Mouse (Mus musculus): ENCODE results near the gene Mon1a. TPM values are rescaled to one million over a fixed set of nuclear protein-coding genes. Genes with fewer than 3 reads are reported as not detected.

The Mon1a gene
- total RNA-seq, 2 experiments from 2014 or later = 6.1 TPM

DNA sequence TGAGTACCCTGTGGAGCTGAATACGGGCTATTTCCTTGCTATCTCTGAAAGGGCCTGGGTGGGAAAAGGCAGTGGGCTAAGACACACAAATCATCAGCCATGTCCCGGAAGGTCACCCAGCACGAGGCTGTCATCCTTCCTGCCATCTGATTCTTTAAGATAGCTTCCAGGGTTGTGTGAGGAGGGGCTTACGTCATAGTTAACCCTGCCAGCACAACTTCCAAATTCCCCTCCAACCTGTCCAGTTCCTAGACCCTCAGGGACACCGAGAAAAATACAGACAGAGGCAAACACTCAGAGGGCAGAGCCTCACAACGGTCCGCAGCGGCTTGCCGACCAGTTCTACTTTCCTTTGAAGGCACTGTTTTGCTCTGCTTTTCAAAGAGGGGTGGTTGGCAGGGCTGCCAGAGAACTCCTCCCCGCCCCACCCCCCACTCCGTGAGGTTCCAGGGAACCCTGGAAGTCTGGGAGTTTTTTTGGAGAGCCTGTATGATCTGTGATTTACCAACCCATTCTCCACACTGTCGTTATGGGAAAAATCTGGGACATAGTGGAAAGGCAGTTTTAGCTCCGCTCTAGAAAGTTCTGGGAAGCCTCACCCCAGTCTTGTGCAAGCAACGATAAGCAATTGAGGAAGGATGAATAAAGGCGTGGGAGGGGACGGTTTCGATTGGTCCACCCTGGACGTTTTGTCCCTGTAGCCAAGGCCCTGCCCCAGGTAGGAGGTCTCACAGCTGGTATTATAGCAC lies 20.6 kb downstream of the Mon1a start:
- peak; percentile 35 for DNase-seq

DNA sequence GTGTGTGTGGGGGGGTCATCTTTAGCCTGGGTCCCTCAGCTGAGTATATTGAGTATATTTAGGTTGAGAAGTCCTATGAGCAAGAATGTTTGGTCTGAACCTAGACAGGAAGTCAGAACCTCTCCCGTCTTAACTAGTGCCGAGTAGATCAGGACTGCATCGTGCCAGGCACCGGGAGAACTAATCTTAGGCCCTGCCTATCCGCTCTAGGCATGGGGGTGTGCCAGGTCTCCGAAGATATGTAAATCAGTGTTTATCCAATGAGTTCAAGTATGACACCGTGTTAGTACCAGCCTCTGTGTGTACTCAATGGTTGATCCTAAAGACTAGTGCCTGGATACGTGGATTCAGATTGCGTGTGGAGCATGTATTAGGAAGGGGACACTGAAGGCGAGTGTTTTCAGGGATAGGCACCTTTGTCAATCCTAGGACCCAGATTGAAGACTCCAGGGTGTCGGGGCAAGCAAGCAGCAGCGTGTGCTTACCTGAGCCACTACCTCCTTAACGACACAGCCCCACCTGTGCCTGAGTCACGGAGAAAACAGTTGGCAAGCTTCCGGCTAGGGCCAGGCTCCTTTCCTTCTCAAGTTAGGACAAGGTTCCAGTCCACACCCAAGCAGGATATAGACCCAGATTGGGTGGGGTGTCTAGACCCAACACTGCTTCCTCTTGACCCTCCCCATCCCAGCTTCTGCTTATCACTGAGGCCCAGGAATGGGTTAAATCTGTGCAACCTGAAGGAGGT lies 22.2 kb downstream of the Mon1a start:
- DNase-seq = no peak

DNA sequence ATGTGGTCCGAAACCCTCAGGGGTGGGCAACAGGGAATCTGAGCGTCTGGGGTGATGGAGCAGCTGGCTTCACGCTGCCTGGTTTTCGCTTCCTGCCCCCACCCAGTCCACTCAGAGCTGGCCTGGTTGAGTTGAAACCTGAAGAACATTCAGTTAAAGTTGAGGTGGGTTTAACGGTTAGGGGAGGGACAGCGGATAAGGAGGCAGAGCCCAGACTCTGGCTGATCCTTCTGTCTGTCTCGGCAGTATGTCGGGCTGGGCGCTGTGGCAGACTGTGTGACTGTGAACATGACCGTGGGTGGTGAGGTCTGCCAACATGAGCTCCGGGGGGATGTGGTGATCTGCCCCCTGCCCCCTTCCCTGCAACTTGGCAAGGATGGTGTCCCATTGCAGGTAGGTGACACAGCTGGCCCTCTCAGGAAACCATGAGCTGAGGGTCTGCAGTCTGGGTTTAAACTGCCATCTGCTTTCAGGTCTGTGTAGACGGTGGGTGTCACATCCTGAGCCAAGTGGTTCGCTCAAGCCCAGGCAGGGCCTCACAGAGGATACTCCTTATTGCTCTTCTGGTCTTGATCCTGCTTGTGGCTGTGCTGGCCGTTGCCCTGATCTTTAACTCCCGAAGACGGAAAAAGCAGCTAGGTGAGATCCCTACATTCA lies 26.9 kb downstream of the Mon1a start:
- DNase-seq = no peak

DNA sequence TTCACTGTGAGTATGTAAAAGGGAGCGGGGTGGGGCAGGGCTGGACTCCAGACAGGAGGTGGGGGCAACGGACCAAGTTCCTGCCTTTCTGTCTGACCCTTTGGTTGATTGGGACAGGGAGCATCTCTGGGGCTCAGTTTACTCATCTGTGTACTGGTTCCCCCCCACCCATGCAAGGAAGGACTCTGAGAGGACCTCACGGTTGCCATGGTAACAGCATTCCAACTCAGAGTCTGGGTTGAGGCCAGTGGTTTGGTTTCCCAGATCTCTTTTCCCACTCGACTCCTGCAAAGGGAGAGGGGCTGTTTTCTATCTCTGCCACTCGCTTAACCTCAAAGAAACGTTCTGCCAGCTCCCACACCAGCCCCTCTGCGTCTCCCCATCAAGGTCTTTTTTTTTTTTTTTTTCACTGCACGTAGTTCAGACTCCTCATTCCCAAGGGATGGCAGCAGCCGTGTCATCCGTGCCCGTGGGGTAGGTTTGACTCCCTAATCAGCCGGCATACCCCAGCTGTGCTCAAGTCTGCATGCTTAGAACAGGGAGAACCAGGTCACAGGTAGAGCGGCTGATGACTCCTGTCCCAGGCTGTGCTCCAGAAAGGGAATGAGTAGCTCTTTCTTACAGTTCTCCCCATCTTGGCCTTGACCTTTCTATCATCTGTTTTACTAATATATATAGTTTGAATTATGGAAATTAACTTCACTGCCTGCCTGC lies 30.1 kb downstream of the Mon1a start:
- no peak for DNase-seq

DNA sequence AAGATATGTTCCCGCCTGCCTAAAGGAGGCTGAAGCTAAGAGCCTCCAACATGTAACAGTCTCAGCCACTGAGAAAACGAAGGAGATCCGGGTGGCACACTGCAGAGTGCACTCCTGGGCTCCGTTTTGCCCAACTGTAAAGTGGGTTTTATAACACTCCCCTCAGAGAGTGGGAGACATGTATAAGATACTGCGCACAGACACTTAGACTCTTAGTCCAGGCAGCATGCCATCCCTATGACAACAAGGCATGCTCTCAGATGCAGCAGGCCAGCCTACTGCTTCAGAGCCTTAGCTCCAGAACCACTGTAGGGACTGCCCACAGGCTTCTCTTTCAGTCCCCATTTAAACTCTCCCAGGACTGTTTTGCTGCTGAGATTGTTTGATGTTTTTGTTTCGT lies 30.9 kb downstream of the Mon1a start:
- no peak for DNase-seq

DNA sequence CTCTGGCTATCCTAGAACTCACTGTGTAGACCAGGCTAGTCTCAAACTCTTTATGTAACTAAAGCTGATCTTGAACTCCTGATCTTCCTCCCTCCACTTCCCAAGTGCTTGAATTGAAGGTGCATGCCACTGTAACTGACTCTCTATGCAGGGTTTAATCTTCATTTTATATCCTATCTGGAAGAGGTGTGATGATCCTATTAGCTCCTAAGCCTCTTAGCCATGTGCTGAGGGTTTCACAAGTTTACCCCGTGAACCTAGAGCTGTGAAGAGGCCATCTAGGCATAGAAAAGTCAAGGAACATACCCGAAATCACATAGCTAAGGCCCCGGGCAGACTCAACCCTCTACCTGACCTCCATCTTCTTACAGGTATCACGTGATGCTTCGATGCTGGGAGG lies 31.5 kb downstream of the Mon1a start:
- no peak for DNase-seq

DNA sequence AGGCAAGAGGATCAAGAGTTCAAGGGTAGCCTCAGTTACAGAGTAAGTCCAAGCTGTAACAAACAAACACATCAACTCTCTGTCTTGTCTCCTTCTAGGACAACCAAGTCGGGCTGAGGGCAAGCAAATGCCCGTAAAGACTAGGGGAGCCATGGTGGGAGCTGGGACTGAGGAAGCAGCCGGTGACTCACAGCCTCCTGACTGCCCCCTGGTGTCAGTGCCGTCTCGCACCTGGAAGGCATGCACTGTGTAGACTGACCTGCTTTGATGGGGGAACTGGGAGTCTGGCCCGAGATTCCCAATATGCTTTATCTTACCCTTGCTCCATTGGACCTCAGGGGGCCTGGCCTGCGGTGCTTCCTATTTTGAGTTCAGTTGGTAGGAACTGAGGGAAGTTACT lies 35.1 kb downstream of the Mon1a start:
- peak; percentile 65 for DNase-seq

DNA sequence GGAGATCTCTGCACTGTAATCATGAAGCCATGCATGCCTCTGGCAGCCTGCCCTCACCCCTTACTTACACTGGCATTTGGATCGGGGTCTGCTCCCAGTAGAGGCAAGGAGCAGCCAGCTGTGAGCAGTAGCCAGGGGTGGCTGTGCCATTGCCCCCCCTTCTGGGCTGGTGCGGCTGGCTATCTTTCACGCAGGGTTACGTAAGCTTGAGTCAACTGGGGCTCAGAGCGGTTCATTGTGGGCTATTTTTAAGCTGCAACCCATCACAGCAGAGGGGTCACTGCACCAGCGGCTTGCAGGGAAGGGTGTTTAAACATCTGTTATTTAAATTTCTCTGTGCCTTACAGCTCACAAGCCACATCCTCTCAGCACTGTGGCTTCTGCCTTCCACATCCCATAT lies 36.0 kb downstream of the Mon1a start:
- peak; percentile 48 for DNase-seq

DNA sequence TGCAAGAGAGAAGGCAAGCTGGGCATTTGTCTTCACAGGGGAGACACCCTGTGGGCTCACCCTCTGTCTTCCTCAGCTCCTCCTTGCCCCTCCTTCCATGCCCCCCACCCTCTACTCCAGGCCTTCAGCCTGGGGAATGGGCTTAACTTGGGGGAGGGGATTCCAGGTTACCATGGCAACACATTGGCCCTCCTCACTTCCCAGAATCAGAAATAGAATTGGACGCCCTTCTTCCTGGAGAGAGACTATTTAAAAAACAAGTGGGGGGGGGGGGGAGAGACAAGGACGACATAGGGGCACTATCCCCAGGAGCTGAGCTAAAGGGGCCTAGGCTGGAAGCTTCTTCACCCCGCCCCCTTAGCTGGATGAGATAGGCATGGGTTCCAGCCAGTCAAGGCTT lies 37.3 kb downstream of the Mon1a start:
- DNase-seq = no peak

DNA sequence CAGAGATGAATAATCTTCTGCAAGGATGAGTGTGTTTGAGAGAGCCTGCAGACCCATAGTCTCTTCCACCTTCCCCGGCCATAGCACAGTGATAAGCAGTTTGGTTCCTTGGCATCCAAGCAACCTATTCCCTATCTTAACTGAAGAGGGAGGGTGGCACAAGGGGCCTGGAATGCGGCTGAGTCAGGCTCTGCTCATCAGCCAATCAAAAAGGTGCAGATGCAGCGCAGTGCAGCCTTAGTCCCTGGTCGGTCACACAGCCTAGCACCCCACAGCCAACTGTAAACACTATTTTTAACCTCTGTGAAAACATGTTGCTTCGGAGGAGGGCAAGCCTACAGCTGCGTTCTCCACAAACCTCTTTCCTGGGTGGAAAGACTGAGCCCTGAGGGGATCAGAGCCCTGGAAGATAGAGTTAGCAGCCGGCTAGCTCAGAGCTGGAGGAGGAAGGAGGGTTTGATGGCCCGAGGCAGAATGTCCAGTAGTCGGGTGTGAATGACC lies 39.0 kb downstream of the Mon1a start:
- DNase-seq = no peak

DNA sequence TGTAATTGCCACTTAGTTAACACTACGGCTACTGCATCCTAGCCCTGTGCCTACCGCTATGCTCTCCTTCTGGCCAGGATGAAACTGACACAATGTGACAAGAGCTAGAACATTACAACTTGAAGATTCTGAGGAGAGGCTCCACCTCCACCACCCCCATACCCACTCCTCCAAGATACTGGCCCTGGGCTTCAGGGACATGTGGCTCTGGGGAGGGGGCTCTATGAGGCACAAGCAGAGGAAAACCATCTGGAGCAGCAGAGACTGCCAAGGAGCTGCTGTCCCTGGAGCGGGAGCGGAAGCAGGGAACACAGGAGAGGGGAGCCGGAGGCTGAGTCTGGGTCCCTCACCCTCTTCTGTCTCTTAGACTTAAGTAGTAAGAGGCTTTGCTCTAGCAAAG lies 39.8 kb downstream of the Mon1a start:
- no peak for DNase-seq

DNA sequence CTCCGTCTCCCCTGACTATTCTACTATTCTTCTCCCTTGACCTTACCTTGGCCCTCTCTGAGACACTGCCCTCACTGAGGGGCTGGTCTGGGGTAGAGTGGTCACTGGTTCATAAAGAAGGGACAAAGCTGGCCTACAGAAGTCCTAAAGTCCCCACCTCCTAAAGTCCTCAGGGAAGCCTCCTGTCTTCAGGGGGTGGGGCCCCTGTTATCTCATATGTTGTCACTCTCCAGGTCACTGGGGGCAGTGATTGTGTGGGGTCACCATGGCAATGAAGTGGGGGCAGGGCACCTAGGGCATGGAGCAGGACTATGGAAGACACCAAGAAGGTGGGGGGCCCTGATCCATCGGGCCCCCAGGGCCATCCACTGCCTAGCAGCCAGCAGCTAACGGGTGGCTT lies 40.2 kb downstream of the Mon1a start, which contains the start of gene Actl11:
TSS of gene Actl11 (plus strand) at position 301 of the 400 bp plus-strand sequence.
- no peak for DNase-seq

DNA sequence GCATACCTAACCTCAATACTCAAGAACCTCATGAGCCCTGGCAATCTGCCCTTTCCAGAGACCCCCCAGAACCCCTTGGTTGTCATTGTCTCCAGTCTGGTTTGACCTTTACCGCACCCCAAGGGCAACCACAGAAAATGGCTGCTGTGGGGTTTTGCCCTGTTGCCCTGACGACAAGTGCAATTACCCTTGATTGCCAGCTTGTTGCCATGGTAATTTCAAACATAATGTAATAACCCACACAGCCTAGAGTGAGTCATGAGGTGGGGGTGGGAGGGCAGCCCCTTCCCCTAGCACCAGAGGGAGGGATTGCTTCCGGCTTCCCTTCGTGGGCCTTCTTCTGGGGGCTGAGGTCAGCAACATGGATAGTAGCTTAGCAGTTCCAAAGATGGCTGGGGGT lies 44.3 kb downstream of the Mon1a start:
- DNase-seq = no peak

DNA sequence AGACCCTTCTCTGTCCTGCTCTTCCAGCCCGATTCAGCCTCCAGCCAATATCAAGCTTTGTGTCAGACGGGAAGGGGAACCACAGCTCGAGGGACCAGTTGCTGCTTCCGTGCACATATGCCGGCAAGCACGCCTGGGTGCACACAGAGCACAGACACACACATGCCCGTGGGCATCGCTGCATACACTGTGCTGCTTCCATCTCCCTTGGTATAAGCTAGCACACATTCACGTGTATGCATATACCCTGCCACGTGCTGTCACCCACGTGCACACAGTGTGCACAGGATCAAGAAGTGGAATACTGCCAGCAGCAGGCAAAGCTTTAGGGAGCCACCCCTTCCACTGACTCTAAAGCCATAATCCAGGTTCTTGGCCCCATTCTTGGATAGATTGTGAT lies 46.2 kb downstream of the Mon1a start:
- no peak for DNase-seq

DNA sequence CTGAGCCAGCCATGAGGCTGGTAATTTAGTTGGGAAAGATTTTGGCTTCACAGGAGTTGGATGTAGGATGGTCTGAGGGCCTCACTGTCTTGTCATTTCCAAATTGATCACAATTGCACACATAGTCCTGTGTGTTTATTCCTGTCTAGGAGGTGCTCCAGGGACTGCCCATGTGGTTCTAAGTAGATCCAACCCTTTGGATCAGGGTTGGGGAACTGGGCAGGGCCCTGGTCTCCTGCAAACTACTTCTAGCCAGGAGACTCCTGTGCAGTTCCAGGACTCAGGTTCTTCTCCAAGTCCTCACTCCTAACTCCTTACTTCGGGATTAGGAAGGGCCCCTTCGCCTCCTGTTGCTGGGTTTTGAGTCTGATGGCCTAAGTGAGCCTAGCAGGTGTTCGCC lies 47.4 kb downstream of the Mon1a start, which contains the start of gene Camkv:
TSS of gene Camkv (plus strand) at position 301 of the 400 bp plus-strand sequence.
- DNase-seq = no peak

DNA sequence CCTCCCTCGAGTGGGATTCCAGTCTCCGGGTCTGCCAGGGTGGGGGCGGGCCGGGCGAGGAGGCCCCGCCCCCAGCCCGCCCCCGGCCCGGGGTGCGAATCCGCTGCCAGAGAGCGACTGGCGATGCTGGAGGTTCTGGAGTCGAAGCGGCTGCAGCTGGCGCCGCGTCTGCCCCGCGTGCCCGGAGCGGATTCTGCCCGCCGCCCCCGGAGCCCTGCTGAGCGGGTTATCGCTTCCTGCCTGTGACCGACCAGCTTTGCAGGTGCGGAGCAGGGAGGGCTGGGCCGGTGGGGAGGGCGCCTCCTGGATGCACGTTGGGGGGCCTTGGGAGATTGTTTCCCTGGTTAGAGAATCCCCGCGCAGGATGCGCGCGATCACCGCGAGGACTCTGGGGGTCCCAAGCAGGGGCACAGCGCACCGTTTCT lies 47.9 kb downstream of the Mon1a start:
- DNase-seq = no peak

DNA sequence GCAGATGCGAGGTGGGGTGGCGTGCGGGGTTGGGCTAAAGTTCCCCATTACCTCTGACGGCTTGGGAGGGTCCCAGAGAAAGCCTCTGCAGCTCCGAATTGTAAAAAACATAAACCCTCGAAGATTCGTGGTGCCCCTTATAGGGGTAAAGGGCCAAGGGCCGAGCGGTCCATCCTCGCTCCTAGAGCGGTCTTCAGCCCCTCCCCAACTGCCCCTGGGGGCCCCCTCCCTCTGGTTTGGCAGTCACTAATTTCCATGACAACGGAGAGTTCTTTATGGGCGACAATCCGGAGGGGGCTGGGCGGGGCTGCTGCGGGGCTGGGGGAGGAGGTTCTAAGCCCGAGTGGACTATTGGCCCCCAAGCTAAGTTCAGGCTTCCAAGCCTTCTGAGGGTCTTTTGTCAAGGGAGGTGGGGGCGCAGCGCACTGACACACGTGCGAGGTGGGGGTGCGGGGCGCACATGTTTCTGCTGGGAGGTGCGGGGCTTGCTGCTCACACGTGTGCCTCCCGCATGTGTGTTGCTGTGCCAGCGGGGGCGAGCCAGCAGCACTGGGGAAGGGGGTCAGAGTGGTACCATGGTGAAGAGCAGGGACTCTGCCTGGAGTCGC lies 48.4 kb downstream of the Mon1a start:
- no peak for DNase-seq

DNA sequence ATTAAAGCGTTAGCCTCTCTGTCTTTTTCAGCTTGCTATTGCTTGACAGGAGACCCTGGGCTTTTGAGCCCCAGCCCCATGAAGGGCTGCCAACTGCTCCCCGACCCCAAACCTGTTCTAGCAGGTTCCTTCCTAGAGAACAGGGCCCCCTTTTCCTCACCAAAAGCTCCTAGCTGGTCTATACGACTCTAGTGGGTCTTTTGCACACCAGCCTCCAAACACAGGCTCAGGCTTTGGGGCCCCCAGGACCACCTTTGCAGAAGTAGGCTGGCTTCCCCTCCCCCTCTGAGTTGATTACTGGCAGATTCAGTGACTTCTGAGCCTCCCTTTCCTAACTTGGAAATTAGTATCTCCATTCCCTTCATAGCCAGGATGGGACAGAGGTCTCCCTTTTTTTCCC lies 48.9 kb downstream of the Mon1a start:
- no peak for DNase-seq

DNA sequence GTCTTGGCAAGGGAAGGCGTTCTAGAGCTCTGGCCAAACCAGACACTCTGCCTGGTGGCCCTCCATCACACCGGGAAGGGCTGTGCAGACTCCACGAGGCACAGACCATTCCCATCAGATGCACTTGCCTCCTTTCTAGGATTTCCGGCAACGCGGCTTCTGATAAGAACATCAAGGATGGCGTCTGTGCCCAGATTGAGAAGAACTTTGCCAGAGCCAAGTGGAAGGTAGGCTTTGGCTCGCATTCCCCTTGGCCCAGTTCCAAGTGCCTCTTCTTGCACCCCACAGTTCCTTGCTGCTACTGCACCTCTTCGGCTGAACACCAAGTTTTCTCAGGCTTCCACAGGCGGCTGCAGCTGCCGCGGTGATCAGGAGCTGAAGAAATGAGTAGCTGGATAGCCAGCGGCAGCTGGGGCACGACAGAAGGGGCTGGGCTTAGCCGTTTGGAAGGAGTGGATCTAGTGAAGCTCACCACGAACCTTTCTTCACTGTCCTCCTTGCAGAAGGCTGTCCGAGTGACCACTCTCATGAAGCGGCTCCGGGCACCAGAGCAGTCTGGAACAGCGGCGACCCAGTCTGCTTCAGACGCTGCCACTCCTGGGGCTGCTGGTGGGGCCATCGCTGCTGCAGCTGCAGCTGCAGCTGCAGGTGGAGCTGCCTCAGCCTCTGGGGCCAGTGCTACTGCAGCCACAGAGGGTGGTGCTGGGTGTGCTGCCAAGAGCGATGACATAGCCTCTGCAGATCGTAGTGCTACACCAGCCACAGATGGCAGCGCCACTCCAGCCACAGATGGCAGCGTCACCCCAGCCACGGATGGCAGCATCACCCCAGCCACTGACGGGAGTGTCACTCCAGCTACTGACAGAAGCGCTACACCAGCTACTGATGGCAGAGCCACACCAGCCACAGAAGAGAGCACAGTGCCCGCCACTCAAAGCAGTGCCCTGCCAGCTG lies 59.6 kb downstream of the Mon1a start:
- no peak for DNase-seq

DNA sequence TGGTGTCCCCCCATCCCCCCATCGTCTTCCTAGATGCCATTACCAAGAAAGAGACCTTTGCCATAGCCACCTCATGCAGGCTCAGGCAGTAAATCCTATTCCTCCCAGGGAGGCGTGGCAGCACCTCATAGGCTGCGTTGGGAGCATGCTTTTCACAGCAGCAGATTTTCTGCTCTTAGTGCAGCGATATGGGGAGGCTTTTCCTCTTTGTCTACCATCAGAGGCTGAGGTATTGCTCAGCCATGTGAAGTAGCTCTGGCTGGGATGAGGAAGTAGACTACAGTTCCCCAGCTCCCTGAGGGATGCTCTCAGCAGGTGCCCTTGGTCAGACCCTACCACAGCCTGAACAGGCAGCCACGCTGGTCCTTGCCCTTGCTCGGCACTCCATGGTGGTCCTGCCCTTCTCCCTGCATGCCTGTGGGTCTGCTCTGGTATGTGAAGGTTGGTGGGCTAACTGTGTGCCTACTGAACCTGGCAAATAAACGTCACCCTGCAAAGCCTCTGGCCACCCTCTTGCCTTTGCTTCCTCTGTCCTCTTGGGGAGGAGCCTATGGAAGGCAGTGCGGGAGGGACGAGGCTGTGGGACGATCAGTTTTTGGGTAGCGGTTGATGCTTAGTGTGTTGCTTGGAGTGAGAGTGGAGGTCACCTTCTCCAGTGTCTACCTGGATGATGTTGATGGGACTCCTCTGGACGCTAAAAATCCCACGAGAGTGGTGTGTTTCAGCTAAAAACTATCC lies 61.4 kb downstream of the Mon1a start:
- DNase-seq = no peak
